Mouse (Mus musculus): Measurements from ENCODE around the gene Prrc2a. TPM values are rescaled to one million over a fixed set of nuclear protein-coding genes. Genes with fewer than 3 reads are reported as not detected.

The Prrc2a gene
- polyA plus RNA-seq, 1 experiment from 2014 or later = 131 TPM

DNA sequence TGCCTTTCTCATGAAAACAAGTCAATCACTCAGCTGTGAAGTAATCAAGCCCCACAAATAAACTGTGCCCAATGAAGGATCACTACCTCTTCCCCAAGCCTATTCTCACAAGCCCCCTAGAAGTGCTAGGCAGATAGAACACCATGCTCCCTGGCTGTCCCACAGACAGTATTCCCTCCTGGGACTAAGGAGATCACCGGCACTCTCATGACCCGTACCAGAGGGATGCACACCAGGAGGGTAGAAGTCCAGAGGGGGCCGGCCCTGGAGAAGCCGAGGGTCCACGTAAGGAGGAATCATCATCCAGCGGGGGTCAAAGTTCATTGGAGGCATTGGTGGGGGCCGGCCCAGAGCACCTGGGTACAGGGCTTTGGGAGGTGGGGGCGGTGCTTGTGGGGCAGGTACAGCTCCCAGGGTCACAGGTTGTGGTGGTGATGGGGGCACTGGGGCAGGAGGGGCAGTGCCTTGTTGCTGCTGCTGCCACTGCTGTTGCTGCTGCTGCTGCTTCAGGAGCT, 7.0 kb downstream of the Prrc2a start:
- H3K27ac ChIP-seq (replicated peaks; ENCODE audit: low read depth, low read length) = no peak overlapping the region
- DNase-seq (ENCODE audit: low spot score) = no peak

DNA sequence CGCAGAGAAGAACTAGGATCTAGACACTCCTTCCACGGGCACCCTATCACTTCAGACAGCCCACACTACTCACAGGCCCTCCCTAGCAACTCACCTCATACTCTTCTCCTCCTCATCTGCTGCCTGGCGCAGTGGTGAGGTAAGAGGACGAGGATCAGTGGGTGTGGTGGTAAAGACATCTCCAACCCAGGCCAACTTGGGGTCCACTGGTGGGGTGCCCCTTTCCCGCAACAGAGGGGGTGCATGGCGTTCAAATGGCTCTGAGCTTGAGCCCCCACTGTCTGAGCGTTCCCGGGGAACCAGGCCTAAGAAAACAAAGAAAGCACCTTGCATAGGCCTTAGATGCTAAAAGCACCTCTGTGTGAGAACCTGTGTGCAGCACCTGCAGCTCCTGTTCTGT, 7.4 kb downstream of the Prrc2a start:
- ATAC-seq (replicated peaks; ENCODE audit: insufficient number of reproducible peaks, low FRiP score, low TSS enrichment, low read depth) (no peak), DNase-seq (ENCODE audit: low spot score) (no peak)
- Histone ChIP-seq H3K9ac (replicated peaks; ENCODE audit: low read length) (no peak overlapping the region), H3K4me3 (ENCODE audit: low read depth, low read length) (no peak overlapping the region), H3K27me3 (ENCODE audit: control insufficient read depth, insufficient read depth, low read length) (no peaks in the 10 kb centered on the region), H3K4me2 (ENCODE audit: low read depth, low read length) (no peak overlapping the region), H3K36me3 (replicated peaks; ENCODE audit: control insufficient read depth, insufficient read depth, low read depth, low read length) (peaks cover 85% of the 10 kb centered on the region), H3K4me1 (ENCODE audit: control insufficient read depth, insufficient read depth, low read length) (0 out of 2 replicates have a peak, but pooled peaks cover 3% of the 10 kb centered on the region), H3K9me3 (replicated peaks; ENCODE audit: control insufficient read depth, low read length) (no peaks in the 10 kb centered on the region), H3K27ac (replicated peaks; ENCODE audit: low read depth, low read length) (no peak overlapping the region)
- 91% methylated on average over 8 of the region's 8 CpGs for WGBS

More for the DNA sequence above, 7.0 kb downstream of the Prrc2a start:
- Histone ChIP-seq H3K4me3 (ENCODE audit: low read depth, low read length) (no peak overlapping the region), H3K9ac (replicated peaks; ENCODE audit: low read length) (no peak overlapping the region), H3K4me1 (ENCODE audit: control insufficient read depth, insufficient read depth, low read length) (peaks cover 3% of the 10 kb centered on the region; the same call in 1 of the 2 replicates), H3K27me3 (ENCODE audit: control insufficient read depth, insufficient read depth, low read length) (no peaks in the 10 kb centered on the region), H3K9me3 (replicated peaks; ENCODE audit: control insufficient read depth, low read length) (no peaks in the 10 kb centered on the region), H3K4me2 (ENCODE audit: low read depth, low read length) (no peak overlapping the region), H3K36me3 (replicated peaks; ENCODE audit: control insufficient read depth, insufficient read depth, low read depth, low read length) (peaks cover 80% of the 10 kb centered on the region)
- WGBS = 91% methylated on average over 8 of the region's 8 CpGs
- ATAC-seq (replicated peaks; ENCODE audit: insufficient number of reproducible peaks, low FRiP score, low TSS enrichment, low read depth) = no peak

DNA sequence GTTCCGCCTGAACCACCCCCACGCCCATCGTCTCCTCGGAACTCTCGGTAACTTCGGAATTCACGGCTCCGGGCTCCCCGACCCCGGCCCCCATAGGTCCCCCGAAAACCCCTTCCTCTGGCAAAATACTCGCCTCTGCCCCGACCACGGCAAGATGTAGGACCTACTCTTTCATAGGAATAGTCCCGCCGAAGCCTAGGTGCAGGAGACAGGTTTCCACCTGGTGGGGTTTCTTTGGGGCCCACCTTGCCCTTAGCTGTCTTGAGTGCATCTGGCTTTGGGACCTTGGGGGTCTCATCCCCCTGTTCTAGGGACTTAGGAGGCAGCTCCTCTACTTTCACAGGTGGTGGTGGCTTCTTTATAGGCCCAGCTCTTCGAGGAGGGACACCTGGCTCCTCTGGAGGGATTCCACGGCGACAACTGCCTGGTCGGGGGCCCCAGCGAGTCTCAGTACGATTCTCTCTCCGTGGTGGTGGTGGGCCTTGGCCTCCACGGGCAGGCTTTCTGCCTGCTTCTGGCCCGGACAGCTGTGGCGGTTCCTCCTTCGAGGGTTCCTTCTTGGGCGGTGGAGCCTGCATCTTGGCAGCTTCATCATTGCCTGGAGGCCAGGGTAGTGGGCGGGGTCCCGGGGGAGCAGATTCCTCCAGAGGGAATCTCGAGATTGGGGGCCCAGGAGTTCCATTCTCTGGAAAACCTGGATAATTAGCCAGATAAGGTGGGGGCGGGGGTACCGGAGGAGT, 8.1 kb downstream of the Prrc2a start:
- Histone ChIP-seq H3K4me2 (ENCODE audit: low read depth, low read length) (no peak overlapping the region), H3K9me3 (replicated peaks; ENCODE audit: control insufficient read depth, low read length) (no peaks in the 10 kb centered on the region), H3K4me1 (ENCODE audit: control insufficient read depth, insufficient read depth, low read length) (0 out of 2 replicates have a peak, but pooled peaks cover 3% of the 10 kb centered on the region), H3K36me3 (replicated peaks; ENCODE audit: control insufficient read depth, insufficient read depth, low read depth, low read length) (peaks cover 89% of the 10 kb centered on the region), H3K9ac (replicated peaks; ENCODE audit: low read length) (no peak overlapping the region), H3K27ac (replicated peaks; ENCODE audit: low read depth, low read length) (no peak overlapping the region), H3K4me3 (ENCODE audit: low read depth, low read length) (no peak overlapping the region), H3K27me3 (ENCODE audit: control insufficient read depth, insufficient read depth, low read length) (no peaks in the 10 kb centered on the region)
- 91% methylated on average over 33 of the region's 33 CpGs for WGBS
- no peak for ATAC-seq (replicated peaks; ENCODE audit: insufficient number of reproducible peaks, low FRiP score, low TSS enrichment, low read depth)
- DNase-seq (ENCODE audit: low spot score) = no peak

DNA sequence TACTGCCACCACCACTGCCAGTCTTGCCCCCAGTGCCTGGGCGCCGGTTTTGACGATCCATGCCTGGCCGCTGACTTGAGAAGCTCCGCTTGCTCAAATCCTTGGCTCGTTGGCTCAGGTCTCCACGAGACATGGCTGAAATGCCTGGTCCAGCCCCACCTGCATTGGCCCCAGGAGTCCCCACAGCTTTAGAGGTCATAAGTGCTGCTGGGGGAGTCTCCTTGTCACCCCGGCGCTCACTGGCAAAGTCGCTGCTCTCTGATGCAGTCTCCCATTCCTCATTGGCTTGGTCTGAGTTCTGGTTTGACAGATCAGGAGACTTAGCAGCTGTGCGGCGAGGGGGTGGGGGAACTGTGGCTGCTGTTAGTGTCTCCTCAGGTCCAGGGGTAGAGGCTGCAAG, 9.2 kb downstream of the Prrc2a start:
- Histone ChIP-seq H3K4me1 (ENCODE audit: control insufficient read depth, insufficient read depth, low read length) (0 out of 2 replicates have a peak, but pooled peaks cover 3% of the 10 kb centered on the region), H3K9me3 (replicated peaks; ENCODE audit: control insufficient read depth, low read length) (no peaks in the 10 kb centered on the region), H3K4me2 (ENCODE audit: low read depth, low read length) (no peak overlapping the region), H3K27ac (replicated peaks; ENCODE audit: low read depth, low read length) (no peak overlapping the region), H3K4me3 (ENCODE audit: low read depth, low read length) (no peak overlapping the region), H3K36me3 (replicated peaks; ENCODE audit: control insufficient read depth, insufficient read depth, low read depth, low read length) (peaks cover 87% of the 10 kb centered on the region), H3K9ac (replicated peaks; ENCODE audit: low read length) (no peak overlapping the region), H3K27me3 (ENCODE audit: control insufficient read depth, insufficient read depth, low read length) (no peaks in the 10 kb centered on the region)
- no peak for ATAC-seq (replicated peaks; ENCODE audit: insufficient number of reproducible peaks, low FRiP score, low TSS enrichment, low read depth)
- DNase-seq (ENCODE audit: low spot score) = no peak
- WGBS = 92% methylated on average over 12 of the region's 12 CpGs

DNA sequence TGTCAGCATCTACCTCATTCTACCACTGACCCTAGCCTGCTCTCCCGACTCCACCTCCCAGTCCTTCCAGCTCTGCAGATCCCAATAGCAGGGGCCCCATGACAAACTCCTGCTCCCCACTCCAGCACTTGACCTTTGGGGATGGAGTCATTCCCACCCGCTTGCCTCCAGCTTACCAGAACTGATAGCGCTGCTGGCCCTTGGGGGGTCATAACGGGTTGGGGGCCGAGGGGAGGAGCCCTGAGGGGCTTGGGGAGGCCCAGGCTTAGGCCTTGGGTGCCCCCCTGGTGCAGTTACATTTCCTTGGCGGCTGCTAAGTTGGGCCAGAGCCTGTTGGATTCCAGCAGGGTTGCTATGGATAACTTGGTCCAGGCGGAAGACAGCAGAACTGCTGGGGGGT, 10.1 kb downstream of the Prrc2a start:
- peaks cover 87% of the 10 kb centered on the region for H3K36me3 ChIP-seq (replicated peaks; ENCODE audit: control insufficient read depth, insufficient read depth, low read depth, low read length)
- H3K4me2 ChIP-seq (ENCODE audit: low read depth, low read length) = no peak overlapping the region
- ATAC-seq (replicated peaks; ENCODE audit: insufficient number of reproducible peaks, low FRiP score, low TSS enrichment, low read depth) = no peak
- no peaks in the 10 kb centered on the region for H3K27me3 ChIP-seq (ENCODE audit: control insufficient read depth, insufficient read depth, low read length)
- H3K9ac ChIP-seq (replicated peaks; ENCODE audit: low read length) = no peak overlapping the region
- 86% methylated on average over 7 of the region's 7 CpGs for WGBS
- H3K4me1 ChIP-seq (ENCODE audit: control insufficient read depth, insufficient read depth, low read length) = 0 out of 2 replicates have a peak, but pooled peaks cover 3% of the 10 kb centered on the region
- no peak overlapping the region for H3K4me3 ChIP-seq (ENCODE audit: low read depth, low read length)
- DNase-seq (ENCODE audit: low spot score) = no peak
- no peak overlapping the region for H3K27ac ChIP-seq (replicated peaks; ENCODE audit: low read depth, low read length)
- no peaks in the 10 kb centered on the region for H3K9me3 ChIP-seq (replicated peaks; ENCODE audit: control insufficient read depth, low read length)

DNA sequence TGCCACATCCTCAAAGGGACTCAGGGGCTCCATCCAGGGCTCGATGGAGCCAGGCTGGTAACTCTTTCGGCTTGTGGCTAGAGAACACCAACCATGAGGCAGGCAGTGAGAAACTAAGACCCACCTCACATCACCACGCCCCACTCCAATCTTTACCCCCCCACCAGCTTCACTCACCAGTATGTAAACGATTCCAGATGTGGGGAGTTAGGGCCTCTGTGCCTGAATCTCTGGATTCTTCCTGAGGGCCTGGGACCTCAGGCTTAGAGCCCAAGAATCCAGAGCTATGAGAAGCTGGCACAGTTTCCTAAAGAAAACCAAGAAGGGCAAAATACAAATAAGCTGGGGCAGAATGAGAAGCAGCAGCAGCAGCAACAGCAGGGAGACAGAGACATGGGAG, 10.8 kb downstream of the Prrc2a start:
- 0 out of 2 replicates have a peak, but pooled peaks cover 3% of the 10 kb centered on the region for H3K4me1 ChIP-seq (ENCODE audit: control insufficient read depth, insufficient read depth, low read length)
- no peak for ATAC-seq (replicated peaks; ENCODE audit: insufficient number of reproducible peaks, low FRiP score, low TSS enrichment, low read depth)
- peaks cover 88% of the 10 kb centered on the region for H3K36me3 ChIP-seq (replicated peaks; ENCODE audit: control insufficient read depth, insufficient read depth, low read depth, low read length)
- H3K9me3 ChIP-seq (replicated peaks; ENCODE audit: control insufficient read depth, low read length) = no peaks in the 10 kb centered on the region
- 61% methylated on average over 4 of the region's 4 CpGs for WGBS
- H3K4me2 ChIP-seq (ENCODE audit: low read depth, low read length) = no peak overlapping the region
- H3K27ac ChIP-seq (replicated peaks; ENCODE audit: low read depth, low read length) = no peak overlapping the region
- no peak overlapping the region for H3K9ac ChIP-seq (replicated peaks; ENCODE audit: low read length)
- H3K27me3 ChIP-seq (ENCODE audit: control insufficient read depth, insufficient read depth, low read length) = no peaks in the 10 kb centered on the region
- no peak overlapping the region for H3K4me3 ChIP-seq (ENCODE audit: low read depth, low read length)
- DNase-seq (ENCODE audit: low spot score) = peak; percentile 68

DNA sequence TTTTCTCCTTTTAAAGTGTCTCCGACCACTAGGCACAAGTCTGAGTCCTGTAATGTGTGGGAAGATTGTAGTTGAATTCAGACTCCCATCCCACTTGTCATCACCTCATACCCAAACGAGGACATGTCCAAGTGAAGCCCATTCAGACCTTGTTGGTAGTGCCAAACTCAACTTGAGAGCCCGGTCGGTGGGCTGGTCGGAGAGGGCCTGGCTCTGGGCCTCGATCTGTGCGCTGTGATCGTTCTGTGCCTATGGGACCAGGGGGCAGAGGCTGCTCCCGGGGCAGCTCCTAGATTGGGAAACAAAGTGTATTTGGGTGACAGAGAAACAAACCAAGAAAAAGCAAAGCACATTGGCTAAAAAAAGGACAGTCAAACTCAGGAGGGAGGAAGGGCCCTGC, 11.6 kb downstream of the Prrc2a start:
- ATAC-seq (replicated peaks; ENCODE audit: insufficient number of reproducible peaks, low FRiP score, low TSS enrichment, low read depth) (no peak), DNase-seq (ENCODE audit: low spot score) (no peak)

DNA sequence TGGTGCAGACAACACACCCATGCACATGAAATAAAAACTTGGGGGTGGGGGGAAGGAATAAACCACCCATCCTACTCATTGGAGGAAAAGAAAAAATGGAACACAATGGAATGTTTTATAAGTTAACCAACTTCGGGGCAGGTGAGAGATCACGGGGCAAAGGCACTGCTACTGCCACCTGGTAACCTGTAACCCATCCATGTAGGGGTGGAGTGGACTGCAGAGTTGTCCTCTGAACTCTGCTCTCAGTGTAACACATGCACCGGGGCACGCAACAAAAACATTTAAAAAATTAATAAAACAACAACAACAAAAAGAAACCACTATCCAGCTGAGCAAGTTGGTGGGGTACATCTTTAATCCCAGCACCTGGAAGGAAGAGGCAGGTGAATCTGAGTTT, 12.6 kb downstream of the Prrc2a start:
- ATAC-seq (replicated peaks; ENCODE audit: insufficient number of reproducible peaks, low FRiP score, low TSS enrichment, low read depth) = no peak
- Histone ChIP-seq H3K4me3 (ENCODE audit: low read depth, low read length) (no peak overlapping the region), H3K9me3 (replicated peaks; ENCODE audit: control insufficient read depth, low read length) (no peaks in the 10 kb centered on the region), H3K4me1 (ENCODE audit: control insufficient read depth, insufficient read depth, low read length) (0 out of 2 replicates have a peak, but pooled peaks cover 3% of the 10 kb centered on the region), H3K4me2 (ENCODE audit: low read depth, low read length) (no peak overlapping the region), H3K27ac (replicated peaks; ENCODE audit: low read depth, low read length) (no peak overlapping the region), H3K27me3 (ENCODE audit: control insufficient read depth, insufficient read depth, low read length) (no peaks in the 10 kb centered on the region), H3K9ac (replicated peaks; ENCODE audit: low read length) (no peak overlapping the region), H3K36me3 (replicated peaks; ENCODE audit: control insufficient read depth, insufficient read depth, low read depth, low read length) (peaks cover 73% of the 10 kb centered on the region)
- DNase-seq (ENCODE audit: low spot score) = no peak
- 97% methylated on average over 4 of the region's 4 CpGs for WGBS

More for the DNA sequence above, 11.6 kb downstream of the Prrc2a start:
- no peaks in the 10 kb centered on the region for H3K27me3 ChIP-seq (ENCODE audit: control insufficient read depth, insufficient read depth, low read length)
- H3K4me1 ChIP-seq (ENCODE audit: control insufficient read depth, insufficient read depth, low read length) = 0 out of 2 replicates have a peak, but pooled peaks cover 3% of the 10 kb centered on the region
- H3K27ac ChIP-seq (replicated peaks; ENCODE audit: low read depth, low read length) = no peak overlapping the region
- peaks cover 82% of the 10 kb centered on the region for H3K36me3 ChIP-seq (replicated peaks; ENCODE audit: control insufficient read depth, insufficient read depth, low read depth, low read length)
- WGBS = 94% methylated on average over 9 of the region's 9 CpGs
- no peak overlapping the region for H3K9ac ChIP-seq (replicated peaks; ENCODE audit: low read length)
- H3K9me3 ChIP-seq (replicated peaks; ENCODE audit: control insufficient read depth, low read length) = no peaks in the 10 kb centered on the region
- no peak overlapping the region for H3K4me3 ChIP-seq (ENCODE audit: low read depth, low read length)
- H3K4me2 ChIP-seq (ENCODE audit: low read depth, low read length) = no peak overlapping the region
